Mouse (Mus musculus) forebrain, embryonic 10.5 days (tissue): ENCODE measurements around the gene Hunk. TPM values are rescaled to one million over a fixed set of nuclear protein-coding genes. Genes with fewer than 3 reads are reported as not detected.

Experiments
- DNase-seq: peaks from one replicate; pipeline ENCODE4 v3.0.0-alpha.2; 2017; ENCODE audit warnings: low spot score; ENCODE audit errors: extremely low spot score
- H3K27ac ChIP-seq: fragments of 300-500 bp; sonication (generic); 2 replicates; pipeline ENCODE4 v1.5.1; 2016; ENCODE audit warnings: mild to moderate bottlenecking
- H3K27me3 ChIP-seq: fragments of 300-500 bp; sonication (generic); 2 replicates; pipeline ENCODE4 v1.6.1; 2016; ENCODE audit warnings: mild to moderate bottlenecking; ENCODE audit not compliant: poor library complexity, severe bottlenecking
- H3K36me3 ChIP-seq: fragments of 300-500 bp; sonication (generic); replicated peaks from 2 replicates; pipeline ENCODE4 v1.6.1; 2016; ENCODE audit warnings: mild to moderate bottlenecking, moderate library complexity
- H3K4me1 ChIP-seq: fragments of 300-500 bp; sonication (generic); 2 replicates; pipeline ENCODE4 v1.6.1; 2016
- H3K4me3 ChIP-seq: fragments of 300-500 bp; sonication (generic); 2 replicates; pipeline ENCODE4 v1.5.1; 2016; ENCODE audit warnings: mild to moderate bottlenecking, moderate library complexity
- H3K9me3 ChIP-seq: fragments of 300-500 bp; sonication (generic); 2 replicates; pipeline ENCODE4 v1.6.1; 2016; ENCODE audit warnings: mild to moderate bottlenecking, moderate library complexity
- WGBS: fragments of 180-500 bp; shearing (Covaris S2); methylation state at CpG from one replicate; pipeline ENCODE4 v1.1.7; 2016; 5-methylcytosine and 5-hydroxymethylcytosine counted together
- polyA plus RNA-seq: library from polyadenylated mRNA; unstranded; fragments of >200 nt; fragmentation: Nextera tagmentation; extraction: Ambion mirVana; gene quantifications from 2 replicates; pipeline ENCODE4 v1.2.1, GENCODE M21; 2016

The Hunk gene
- polyA plus RNA-seq, 1 experiment from 2014 or later: 14.9 TPM

- Histone ChIP-seq H3K36me3 (peaks cover 38% of the 10 kb centered on the region), H3K4me1 (peaks cover 73% of the 10 kb centered on the region), H3K27me3 (no peaks in the 10 kb centered on the region), H3K27ac (peak overlapping the region; percentile 5), H3K9me3 (no peaks in the 10 kb centered on the region; the same call in 1 of the 2 replicates), H3K4me3 (no peak overlapping the region)
- DNase-seq: no peak
- 59% methylated on average over 3 of the region's 3 CpGs for whole genome bisulfite sequencing
Observed at GRCm38 (mm10) chr16:90423898-90424297, 38.1 kb downstream of the Hunk start.

GRCm38 (mm10) chr16:90424391-90424790 lies 38.6 kb downstream of the Hunk start:
- DNase-seq: no peak
- peaks cover 42% of the 10 kb centered on the region for H3K36me3 ChIP-seq
- peak overlapping the region; percentile 5 for H3K27ac ChIP-seq
- no peak overlapping the region for H3K4me3 ChIP-seq
- H3K4me1 ChIP-seq: peaks cover 71% of the 10 kb centered on the region
- no peaks in the 10 kb centered on the region; the same call in 1 of the 2 replicates for H3K9me3 ChIP-seq
- 81% methylated on average over 9 of the region's 9 CpGs for WGBS
- no peaks in the 10 kb centered on the region for H3K27me3 ChIP-seq

- no peak for DNase-seq
- peaks cover 66% of the 10 kb centered on the region for H3K4me1 ChIP-seq
Observed at GRCm38 (mm10) chr16:90426234-90426633, 40.4 kb downstream of the Hunk start.

GRCm38 (mm10) chr16:90427838-90428630 lies 42.2 kb downstream of the Hunk start:
- no peak overlapping the region for H3K27ac ChIP-seq
- peaks cover 55% of the 10 kb centered on the region for H3K4me1 ChIP-seq
- DNase-seq: no peak
- H3K4me3 ChIP-seq: no peak overlapping the region
- peaks cover 75% of the 10 kb centered on the region for H3K36me3 ChIP-seq
- WGBS: 94% methylated on average over 8 of the region's 8 CpGs
- H3K27me3 ChIP-seq: no peaks in the 10 kb centered on the region
- H3K9me3 ChIP-seq: peaks cover 6% of the 10 kb centered on the region; the same call in 1 of the 2 replicates

More at GRCm38 (mm10) chr16:90426234-90426633, 40.4 kb downstream of the Hunk start:
- Histone ChIP-seq H3K4me3 (no peak overlapping the region), H3K27ac (no peak overlapping the region), H3K27me3 (no peaks in the 10 kb centered on the region), H3K9me3 (no peaks in the 10 kb centered on the region; the same call in 1 of the 2 replicates), H3K36me3 (peaks cover 57% of the 10 kb centered on the region)
- 98% methylated on average over 5 of the region's 5 CpGs for WGBS

DNA sequence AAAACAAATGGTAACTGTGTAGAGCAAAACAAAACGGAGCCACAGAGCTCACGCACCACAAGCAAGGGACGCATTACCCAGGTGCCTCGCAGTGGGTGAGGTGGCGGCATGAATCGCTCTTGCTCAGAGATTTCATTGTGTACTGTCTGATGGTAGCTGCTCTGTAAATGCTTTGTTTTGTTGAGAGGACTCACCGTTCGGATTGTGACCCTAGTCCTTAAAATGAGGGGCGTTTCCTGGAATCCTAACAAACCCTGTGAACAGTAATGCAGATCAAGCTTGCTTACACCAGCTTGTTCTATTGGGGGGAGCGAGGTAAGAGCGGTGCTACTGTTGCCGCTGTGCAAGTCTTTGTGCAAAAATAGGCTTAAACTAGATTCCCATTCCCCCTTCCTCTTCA lies 47.7 kb downstream of the Hunk start:
- WGBS: 98% methylated on average over 12 of the region's 12 CpGs
- H3K4me3 ChIP-seq: no peak overlapping the region
- H3K9me3 ChIP-seq: peaks cover 15% of the 10 kb centered on the region; the same call in 1 of the 2 replicates
- H3K4me1 ChIP-seq: peaks cover 57% of the 10 kb centered on the region
- H3K36me3 ChIP-seq: peaks cover 84% of the 10 kb centered on the region
- no peak overlapping the region for H3K27ac ChIP-seq
- H3K27me3 ChIP-seq: no peaks in the 10 kb centered on the region
- DNase-seq: no peak

GRCm38 (mm10) chr16:90435231-90435630 lies 49.4 kb downstream of the Hunk start:
- H3K27me3 ChIP-seq: no peaks in the 10 kb centered on the region
- DNase-seq: no peak
- peaks cover 15% of the 10 kb centered on the region; the same call in 1 of the 2 replicates for H3K9me3 ChIP-seq
- no peak overlapping the region for H3K4me3 ChIP-seq
- H3K4me1 ChIP-seq: peaks cover 54% of the 10 kb centered on the region
- 0 out of 2 replicates have a peak overlapping the region, but pooled peaks have one; percentile 15 for H3K27ac ChIP-seq
- 80% methylated on average over 4 of the region's 4 CpGs for WGBS
- H3K36me3 ChIP-seq: peaks cover 87% of the 10 kb centered on the region

- peak overlapping the region; percentile 27 for H3K27ac ChIP-seq
- no peak for DNase-seq
- 29% methylated on average over 5 of the region's 5 CpGs for WGBS
- H3K4me1 ChIP-seq: peaks cover 59% of the 10 kb centered on the region
- H3K27me3 ChIP-seq: no peaks in the 10 kb centered on the region
- no peak overlapping the region for H3K4me3 ChIP-seq
- H3K36me3 ChIP-seq: peaks cover 87% of the 10 kb centered on the region
- peaks cover 15% of the 10 kb centered on the region; the same call in 1 of the 2 replicates for H3K9me3 ChIP-seq
Observed at GRCm38 (mm10) chr16:90437276-90437675, 51.5 kb downstream of the Hunk start.

DNA sequence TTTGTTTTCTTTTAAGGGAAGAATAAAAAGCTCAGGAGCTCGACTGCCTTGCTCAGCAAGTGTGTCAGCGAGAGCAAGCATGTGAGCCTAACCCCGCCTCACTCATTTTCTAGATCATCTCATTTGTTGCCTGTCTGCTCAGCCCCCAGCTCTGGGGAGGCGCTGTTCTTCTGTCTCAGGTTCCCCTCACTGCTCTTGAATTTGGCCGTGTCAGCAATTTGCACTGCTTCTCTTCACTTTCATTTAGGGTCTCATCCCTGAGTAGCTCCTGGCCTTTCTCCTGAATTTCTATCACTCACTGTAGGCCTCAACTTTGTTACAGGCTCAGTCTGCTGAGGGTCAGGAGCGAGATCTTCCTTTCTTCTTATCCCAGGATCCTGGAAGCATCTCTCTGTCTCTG lies 53.7 kb downstream of the Hunk start:
- H3K4me3 ChIP-seq: no peak overlapping the region
- H3K9me3 ChIP-seq: no peaks in the 10 kb centered on the region
- peaks cover 74% of the 10 kb centered on the region for H3K4me1 ChIP-seq
- 87% methylated on average over 6 of the region's 6 CpGs for WGBS
- no peaks in the 10 kb centered on the region for H3K27me3 ChIP-seq
- no peak for DNase-seq
- H3K36me3 ChIP-seq: peaks cover 80% of the 10 kb centered on the region
- no peak overlapping the region for H3K27ac ChIP-seq

- Histone ChIP-seq H3K4me1 (peaks cover 64% of the 10 kb centered on the region), H3K4me3 (no peak overlapping the region), H3K36me3 (peaks cover 80% of the 10 kb centered on the region), H3K27ac (peak overlapping the region; percentile 62), H3K27me3 (no peaks in the 10 kb centered on the region), H3K9me3 (no peaks in the 10 kb centered on the region)
- DNase-seq: no peak
- 47% methylated on average over 10 of the region's 10 CpGs for WGBS
Observed at GRCm38 (mm10) chr16:90440654-90441053, 54.8 kb downstream of the Hunk start.

DNA sequence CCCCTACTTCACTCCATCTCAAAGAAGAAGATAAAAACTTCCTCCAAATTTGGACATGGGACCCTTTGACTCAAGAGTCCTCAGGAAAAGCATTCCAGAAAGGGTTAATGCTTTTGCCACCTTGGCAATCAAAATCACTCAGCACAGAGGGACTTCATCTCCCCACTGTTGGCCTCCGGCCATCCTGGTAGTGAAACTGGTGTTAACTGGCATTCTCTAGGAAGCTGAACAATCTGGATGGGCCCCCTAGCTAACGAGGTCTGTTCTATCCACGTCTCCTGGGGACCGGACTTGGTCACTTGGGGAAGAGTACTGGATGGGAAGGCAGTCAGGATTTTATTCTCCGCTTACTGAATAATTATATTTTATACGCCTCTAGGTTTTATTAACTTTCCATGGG lies 57.2 kb downstream of the Hunk start:
- Histone ChIP-seq H3K4me1 (peaks cover 40% of the 10 kb centered on the region), H3K9me3 (no peaks in the 10 kb centered on the region), H3K27me3 (no peaks in the 10 kb centered on the region), H3K27ac (no peak overlapping the region), H3K36me3 (peaks cover 88% of the 10 kb centered on the region), H3K4me3 (no peak overlapping the region)
- no peak for DNase-seq
- 71% methylated on average over 6 of the region's 6 CpGs for WGBS

DNA sequence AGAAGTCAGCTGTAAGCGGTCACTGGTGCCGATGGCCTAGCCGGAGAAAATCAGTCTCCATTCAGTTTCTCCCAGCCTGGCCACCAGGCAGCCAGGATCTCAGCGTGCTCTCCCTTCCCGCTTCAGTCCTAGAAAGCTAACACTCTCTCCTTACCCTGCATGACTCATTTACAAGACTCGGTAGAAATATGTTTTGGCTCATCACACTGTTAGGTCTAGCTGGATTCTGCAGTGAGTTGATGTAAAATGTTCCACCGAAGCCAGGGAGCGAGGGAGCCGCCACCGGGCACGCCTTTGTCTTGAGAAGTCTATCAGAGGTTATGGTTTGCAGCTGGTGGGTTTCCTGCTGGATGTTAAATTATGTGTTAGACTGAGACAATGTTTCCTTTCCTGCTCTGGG lies 67.4 kb downstream of the Hunk start:
- Histone ChIP-seq H3K27ac (0 out of 2 replicates have a peak overlapping the region, but pooled peaks have one; percentile 31), H3K4me3 (no peak overlapping the region), H3K36me3 (peaks cover 85% of the 10 kb centered on the region), H3K9me3 (no peaks in the 10 kb centered on the region), H3K27me3 (no peaks in the 10 kb centered on the region), H3K4me1 (peaks cover 52% of the 10 kb centered on the region)
- WGBS: 84% methylated on average over 11 of the region's 11 CpGs
- no peak for DNase-seq

DNA sequence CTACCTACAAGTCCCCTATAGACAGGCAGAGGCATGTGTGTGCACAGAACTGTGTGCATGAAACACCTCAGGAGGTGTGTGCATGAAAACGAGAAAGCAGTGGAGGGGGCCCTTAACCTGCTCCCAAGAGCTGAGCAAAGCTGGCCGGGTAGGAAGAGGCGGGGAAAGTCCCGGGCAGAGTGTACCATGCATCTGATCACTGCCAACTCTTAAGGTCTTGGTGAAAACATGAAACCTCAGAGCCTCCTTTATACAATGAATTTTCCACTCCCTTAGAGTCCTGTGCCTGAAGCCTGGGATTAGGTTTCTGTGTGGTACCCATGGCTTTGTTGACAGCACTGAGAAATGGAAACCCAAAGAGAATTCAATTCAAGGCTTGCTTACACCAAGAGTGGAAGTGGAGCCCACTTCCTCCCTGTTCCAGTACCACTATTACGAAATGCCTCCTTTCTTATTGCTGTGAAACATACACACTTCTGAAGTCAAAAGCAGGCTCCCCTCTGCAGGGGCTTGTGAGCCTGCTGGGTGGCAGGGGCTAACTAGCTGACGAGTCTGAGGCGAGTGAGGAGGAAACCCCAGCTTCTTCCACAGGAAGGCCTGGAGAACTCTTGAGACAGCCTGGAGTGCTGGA lies 70.8 kb downstream of the Hunk start:
- Histone ChIP-seq H3K4me1 (peaks cover 64% of the 10 kb centered on the region), H3K36me3 (peaks cover 73% of the 10 kb centered on the region), H3K27ac (no peak overlapping the region), H3K4me3 (no peak overlapping the region), H3K9me3 (no peaks in the 10 kb centered on the region), H3K27me3 (no peaks in the 10 kb centered on the region)
- no peak for DNase-seq
- WGBS: 83% methylated on average over 7 of the region's 7 CpGs
